Mouse (Mus musculus) megakaryocyte, embryonic 14.5 days (primary cell): ENCODE results near the gene Hes5.

Experiments used
- FLI1 ChIP-seq: IDR thresholded peaks from 2 replicates; pipeline ENCODE4 v1.6.1; 2012; ENCODE audit warnings: low read length, inconsistent platforms, mixed read lengths
- GATA1 ChIP-seq: IDR thresholded peaks from 3 replicates; pipeline ENCODE4 v1.6.1; 2012; ENCODE audit warnings: mixed read lengths, low read length, inconsistent platforms, borderline replicate concordance

DNA sequence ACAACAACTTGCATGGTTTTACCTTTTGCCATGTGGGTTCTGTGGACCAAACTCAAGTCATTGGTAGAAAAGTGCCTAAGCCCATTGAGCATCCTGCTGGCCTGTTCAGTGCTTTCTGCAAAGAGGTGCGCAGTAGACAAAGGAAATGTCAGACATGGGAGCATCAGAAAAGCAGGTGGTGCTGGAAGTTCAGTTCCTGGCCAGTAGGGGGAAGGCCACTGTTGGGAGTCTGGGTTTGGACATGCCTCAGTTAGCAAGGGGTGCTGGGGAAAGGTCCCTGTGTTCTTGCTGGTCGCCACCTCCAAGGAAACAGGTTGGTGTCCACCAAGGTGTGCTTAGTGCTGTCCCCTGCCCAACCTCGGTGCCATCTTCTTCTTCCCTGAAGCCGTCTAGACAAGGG lies 19.4 kb downstream of the Hes5 start:
- TF ChIP-seq GATA1 (no peak), FLI1 (no peak)
